Mouse (Mus musculus): ENCODE measurements around the gene Lsamp. TPM values are rescaled to one million over a fixed set of nuclear protein-coding genes. Genes with fewer than 3 reads are reported as not detected.

Gene Lsamp
- total RNA-seq, 2 experiments from 2014 or later, result 256 to 261 TPM

GRCm38 (mm10) chr16:40234151-40234895 lies 250.2 kb downstream of the Lsamp start:
- intact Hi-C loops (cut with DNase I), result no loop called here
- no peak for DNase-seq

DNA sequence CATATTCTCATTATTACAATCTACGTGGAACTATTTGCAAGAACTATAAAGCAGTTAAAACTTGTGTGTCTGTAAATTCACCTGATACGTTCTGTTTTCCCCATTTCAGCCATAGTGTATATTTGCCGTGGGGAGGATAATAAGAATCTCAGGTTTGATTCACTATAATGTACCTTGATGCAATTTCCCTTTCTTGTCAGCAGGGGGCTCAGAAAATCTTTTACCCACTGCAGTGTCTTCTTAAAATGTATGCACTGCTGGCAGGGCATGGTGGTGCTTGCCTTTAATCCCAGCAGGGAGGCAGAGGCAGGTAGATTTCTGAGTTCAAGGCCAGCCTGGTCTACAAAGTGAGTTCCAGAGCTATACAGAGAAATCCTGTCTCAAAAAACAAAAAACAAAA lies 287.7 kb downstream of the Lsamp start:
- intact Hi-C loops (cut with DNase I), result no loop called here
- no peak for DNase-seq

GRCm38 (mm10) chr16:40290132-40290531 lies 306.0 kb downstream of the Lsamp start:
- intact Hi-C loops (cut with DNase I), result no loop called here
- DNase-seq, result no peak

- DNase-seq, result no peak
- intact Hi-C loops (cut with DNase I), result no loop called here
These were observed 310.2 kb downstream of the Lsamp start for GRCm38 (mm10) chr16:40294296-40294882.

- intact Hi-C loops (cut with DNase I), result no loop called here
- DNase-seq, result no peak
These were observed 311.1 kb downstream of the Lsamp start for GRCm38 (mm10) chr16:40295240-40295639.

DNA sequence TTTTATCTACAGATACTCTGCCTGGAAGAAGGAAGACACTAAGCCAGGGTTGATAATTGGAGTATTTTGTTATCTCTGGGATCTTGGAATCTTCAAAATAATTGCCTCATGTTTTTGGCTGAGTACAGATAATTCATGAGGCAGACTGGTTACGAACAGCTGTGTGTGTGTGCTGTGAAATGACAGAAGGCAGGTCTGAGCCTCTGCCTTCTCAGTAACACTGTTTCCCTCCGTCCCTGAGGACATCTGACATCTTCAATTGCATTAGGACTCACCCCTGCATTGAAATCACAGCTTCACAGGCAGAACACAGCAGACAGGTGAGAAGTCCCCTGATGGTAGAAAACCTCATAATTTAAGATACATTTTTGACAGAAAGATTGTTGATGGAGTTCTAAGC lies 323.5 kb downstream of the Lsamp start:
- no peak for DNase-seq
- intact Hi-C loops (cut with DNase I), result no loop called here

- intact Hi-C loops (cut with DNase I), result no loop called here
- DNase-seq, result peak; percentile 37
These were observed 332.0 kb downstream of the Lsamp start for GRCm38 (mm10) chr16:40316199-40316598.

DNA sequence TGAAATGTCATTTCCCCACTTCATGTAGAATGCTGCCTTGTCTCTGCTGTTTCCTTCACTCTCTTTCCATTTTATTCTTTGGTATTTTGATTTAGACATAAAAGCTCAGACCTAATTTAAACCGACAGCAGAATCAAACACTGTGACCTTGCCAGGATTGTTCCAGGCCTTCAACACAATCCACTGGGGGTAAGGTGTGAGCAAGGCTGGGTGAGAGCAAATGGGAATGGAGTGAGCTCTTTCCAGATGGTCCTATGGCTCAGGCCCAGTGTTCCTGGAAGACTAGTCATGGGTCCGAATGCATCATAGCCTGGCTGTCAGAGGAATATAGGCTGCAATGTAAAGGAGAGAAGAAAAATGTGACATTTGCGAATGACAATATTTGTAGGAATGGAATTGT lies 340.6 kb downstream of the Lsamp start:
- intact Hi-C loops (cut with DNase I), result no loop called here

GRCm38 (mm10) chr16:40328249-40328820 lies 344.2 kb downstream of the Lsamp start:
- no peak for DNase-seq
- intact Hi-C loops (cut with DNase I), result no loop called here

More for the DNA sequence above, 340.6 kb downstream of the Lsamp start:
- DNase-seq, result peak; percentile 42

GRCm38 (mm10) chr16:40369677-40370076 lies 385.5 kb downstream of the Lsamp start:
- DNase-seq, result no peak
- intact Hi-C loops (cut with DNase I), result no loop called here

DNA sequence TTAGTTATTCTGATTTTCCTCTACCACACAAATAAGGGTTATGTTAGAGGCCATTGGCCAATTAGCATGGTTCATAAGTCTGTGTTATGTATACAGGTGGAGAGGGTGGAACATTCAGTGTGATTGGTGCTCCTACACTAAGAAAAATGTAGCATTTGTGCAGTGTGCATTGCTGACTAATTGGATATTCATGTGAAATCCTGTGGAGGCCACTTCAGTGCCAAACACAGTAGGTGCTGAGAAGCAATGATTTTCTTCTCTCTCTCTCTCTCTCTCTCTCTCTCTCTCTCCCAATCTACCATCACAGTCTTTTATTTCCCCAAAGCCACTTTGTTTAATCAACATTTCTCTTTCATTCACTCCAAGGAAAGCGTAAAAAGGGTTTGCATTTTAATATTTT lies 387.1 kb downstream of the Lsamp start:
- peak; percentile 13 for DNase-seq
- intact Hi-C loops (cut with DNase I), result no loop called here

GRCm38 (mm10) chr16:40375314-40375713 lies 391.2 kb downstream of the Lsamp start:
- intact Hi-C loops (cut with DNase I), result no loop called here

GRCm38 (mm10) chr16:40377129-40377799 lies 393.1 kb downstream of the Lsamp start:
- no peak for DNase-seq
- intact Hi-C loops (cut with DNase I), result no loop called here

More at GRCm38 (mm10) chr16:40375314-40375713, 391.2 kb downstream of the Lsamp start:
- DNase-seq, result no peak

GRCm38 (mm10) chr16:40392106-40392505 lies 407.9 kb downstream of the Lsamp start:
- DNase-seq, result no peak
- intact Hi-C loops (cut with DNase I), result no loop called here

GRCm38 (mm10) chr16:40399531-40399930 lies 415.4 kb downstream of the Lsamp start:
- intact Hi-C loops (cut with DNase I), result no loop called here

DNA sequence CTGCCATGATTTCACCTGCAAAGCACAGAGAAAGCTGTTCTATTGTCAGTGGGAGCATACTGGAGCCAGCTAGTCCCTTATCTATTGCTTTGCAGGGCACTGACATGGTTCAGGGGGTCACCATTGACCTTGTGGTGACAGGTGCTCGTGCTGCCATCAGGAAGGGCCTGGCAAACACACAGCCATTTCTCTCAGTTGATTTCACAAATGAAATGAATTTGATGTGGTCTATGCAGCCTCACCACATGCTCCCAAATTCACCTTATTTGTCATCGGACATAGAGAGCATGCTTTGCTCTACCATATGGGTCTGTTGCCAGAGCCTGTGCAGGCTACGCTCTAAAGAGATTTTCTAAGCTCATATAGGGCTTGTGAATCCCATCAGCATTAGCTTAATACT lies 450.1 kb downstream of the Lsamp start:
- intact Hi-C loops (cut with DNase I), result no loop called here
- DNase-seq, result peak; percentile 51

More at GRCm38 (mm10) chr16:40399531-40399930, 415.4 kb downstream of the Lsamp start:
- DNase-seq, result no peak

DNA sequence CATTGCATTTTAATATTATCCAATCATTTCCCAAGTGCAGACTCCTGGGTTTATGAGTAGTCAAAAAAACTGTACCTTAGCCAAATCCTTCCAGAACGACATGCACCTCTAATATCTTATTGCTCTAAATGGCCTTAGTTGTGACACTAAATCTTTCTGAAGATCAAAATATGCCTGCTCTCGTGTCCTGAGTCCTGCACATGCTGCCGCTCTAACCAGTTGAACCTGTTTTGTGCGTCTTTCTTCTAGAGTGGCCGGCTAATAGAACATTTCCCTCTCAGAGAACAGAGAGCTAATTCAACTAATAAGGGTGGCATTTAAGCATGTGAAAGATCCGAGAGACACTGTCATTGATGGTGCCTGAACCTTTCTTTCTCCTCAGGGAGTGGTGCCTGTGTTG lies 452.3 kb downstream of the Lsamp start:
- intact Hi-C loops (cut with DNase I), result no loop called here
- no peak for DNase-seq

DNA sequence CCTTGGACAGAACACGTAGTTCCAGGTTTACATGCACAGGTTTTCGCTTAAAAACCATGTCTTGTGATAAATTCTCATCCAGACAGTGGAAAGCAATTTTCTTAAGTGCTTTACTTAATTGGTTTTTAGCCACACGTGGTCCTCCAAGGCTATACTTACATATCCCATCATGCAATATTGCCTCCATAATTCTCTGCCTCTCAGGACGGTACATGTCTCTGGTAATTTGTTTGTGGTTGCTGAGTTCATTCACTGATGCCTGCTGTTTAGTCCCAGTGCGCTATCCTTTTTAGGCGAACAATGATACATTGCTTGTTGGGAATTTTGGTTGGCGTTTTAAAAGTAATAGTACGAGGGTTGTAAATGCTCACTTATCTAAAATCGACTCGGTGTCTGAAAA lies 453.7 kb downstream of the Lsamp start:
- no peak for DNase-seq
- intact Hi-C loops (cut with DNase I), result no loop called here

DNA sequence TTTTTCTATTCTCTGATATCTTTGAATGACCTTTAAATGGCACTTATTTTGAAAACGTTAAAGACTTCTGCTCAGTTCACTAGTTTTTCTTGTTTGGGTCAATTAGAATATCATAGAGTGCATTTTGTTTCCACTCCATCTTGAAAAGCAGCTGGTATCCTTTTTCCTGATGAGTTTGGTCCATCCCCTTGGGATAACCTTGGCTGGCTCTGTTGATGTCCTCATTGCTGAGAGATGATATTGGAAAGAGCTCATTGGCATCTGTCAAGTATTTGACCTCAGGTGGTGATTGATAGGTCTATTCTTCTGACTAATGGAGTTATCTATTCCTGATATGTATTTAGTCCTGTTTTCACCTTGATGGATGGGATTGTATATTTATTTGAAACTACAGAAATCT lies 454.7 kb downstream of the Lsamp start:
- intact Hi-C loops (cut with DNase I), result no loop called here
- peak; percentile 18 for DNase-seq

- DNase-seq, result no peak
- intact Hi-C loops (cut with DNase I), result no loop called here
These were observed 462.4 kb downstream of the Lsamp start for GRCm38 (mm10) chr16:40446587-40446986.

DNA sequence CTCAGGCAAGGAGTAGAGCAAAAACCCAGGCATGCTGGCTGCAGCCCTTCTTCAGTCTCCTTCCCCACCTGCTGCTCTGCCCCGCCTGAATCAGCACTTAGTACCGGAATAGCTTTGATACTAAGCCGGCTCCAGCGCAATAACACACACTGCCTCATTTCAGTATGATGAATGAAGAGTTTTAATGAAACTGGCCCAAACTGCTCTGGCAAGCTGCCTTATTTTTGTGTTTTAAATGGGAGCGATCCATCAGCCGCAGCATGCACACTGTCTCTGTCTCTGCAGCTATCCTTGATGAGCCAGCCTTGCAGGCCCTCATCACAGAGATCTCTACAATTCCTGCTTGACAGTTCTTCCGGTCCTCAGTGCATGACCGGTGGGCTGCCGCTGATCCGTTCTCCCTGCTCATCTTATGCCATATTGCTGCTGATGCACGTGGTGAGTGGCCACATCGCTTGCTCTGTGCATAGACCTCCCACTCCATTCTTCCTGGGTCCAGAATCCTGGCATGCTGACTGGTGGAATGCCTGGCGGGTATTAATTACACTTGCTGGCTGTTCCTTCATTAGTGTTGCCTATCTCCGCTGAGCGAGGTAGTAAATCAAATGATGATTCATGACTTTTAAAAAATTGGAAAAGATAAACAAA lies 479.4 kb downstream of the Lsamp start:
- intact Hi-C loops (cut with DNase I), result loop anchor here (10.0 kb wide), 1 partner anchor 479 kb away; the partner anchor contains the start of gene Lsamp

More for the DNA sequence above, 479.4 kb downstream of the Lsamp start:
- peak; percentile 14 for DNase-seq

Measured in left cerebral cortex, postnatal 4 days (tissue).